Mouse (Mus musculus) ES-E14 (cell line): ENCODE results near the gene Vmn2r30.
"Not testable (repeated sequence)": the region's sequence is repeated elsewhere in the genome, so short reads cannot be mapped to it uniquely, and the experiment has no call there.

Source experiments
- HCFC1 ChIP-seq: IDR thresholded peaks from 2 replicates; pipeline ENCODE4 v1.6.1; 2012; ENCODE audit warnings: low read length, inconsistent platforms, borderline replicate concordance; ENCODE audit not compliant: insufficient read depth
- MAFK ChIP-seq: IDR thresholded peaks from 2 replicates; pipeline ENCODE4 v1.6.1; 2014; ENCODE audit warnings: mild to moderate bottlenecking, low read depth, low read length, inconsistent platforms; ENCODE audit not compliant: insufficient read depth
- ZC3H11A ChIP-seq: IDR thresholded peaks from 2 replicates; pipeline ENCODE4 v1.6.1; 2012; ENCODE audit warnings: low read depth, mild to moderate bottlenecking, inconsistent platforms, low read length, borderline replicate concordance

DNA sequence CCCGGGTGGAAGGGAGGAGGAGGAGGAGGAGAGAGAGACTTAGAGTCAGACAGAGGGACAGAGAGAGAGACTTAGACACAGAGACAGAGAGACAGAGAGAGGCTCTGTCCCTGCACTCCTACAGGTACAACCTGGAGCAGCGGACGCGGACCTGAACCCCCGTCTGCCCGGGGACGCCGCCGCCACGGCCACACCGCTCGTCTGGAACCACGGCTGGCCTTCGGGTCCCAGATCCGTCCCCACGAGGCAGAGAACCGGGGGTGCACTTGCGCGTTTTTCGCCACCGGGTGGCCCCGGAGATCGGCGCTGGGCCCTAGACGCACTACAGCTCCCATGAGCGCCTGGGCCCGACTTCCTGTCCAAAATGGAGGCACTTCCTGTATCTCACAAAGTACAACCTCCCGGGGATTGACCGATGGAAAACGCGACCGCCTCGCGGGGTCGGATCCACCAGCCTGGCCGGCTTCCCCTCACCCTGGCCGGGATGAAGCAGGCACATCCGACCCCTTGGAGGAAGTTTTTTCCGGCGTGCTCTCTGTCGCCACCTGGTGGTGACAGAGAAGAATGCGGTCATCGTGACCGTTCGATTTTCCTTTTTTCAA is 59.3 kb downstream of the Vmn2r30 start, which contains the start of gene Gm45844:
- TF ChIP-seq HCFC1 = peak; percentile 76
- not testable (repeated sequence) for TF ChIP-seq MAFK, ZC3H11A
